Mouse (Mus musculus): ENCODE data around the gene Nr3c2. TPM values are rescaled to one million over a fixed set of nuclear protein-coding genes. Genes with fewer than 3 reads are reported as not detected.

Gene Nr3c2
- total and polyA plus RNA-seq, 2 experiments from 2014 or later: 5.7 to 6.0 TPM

DNA sequence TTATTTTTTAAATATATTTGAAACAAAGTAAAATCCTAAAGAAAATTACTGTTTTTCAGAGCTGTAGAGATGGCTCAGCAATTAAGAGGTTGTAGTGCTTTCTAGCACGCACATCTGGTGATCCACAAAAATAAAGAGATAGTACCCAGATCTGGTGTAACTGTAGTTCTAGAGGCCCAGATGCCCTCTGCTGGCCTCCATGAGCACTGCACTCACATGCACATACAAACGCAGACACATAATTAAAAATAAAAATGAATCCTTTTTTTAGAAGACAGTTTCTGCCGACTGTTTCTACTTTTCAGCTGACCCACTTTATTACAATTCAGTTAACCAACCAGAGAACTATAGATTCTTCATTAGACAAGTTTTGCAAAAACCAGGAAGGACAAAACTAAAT lies 117.5 kb downstream of the Nr3c2 start:
- no peak overlapping the region for H3K4me3 ChIP-seq (ENCODE audit: low read depth, low read length)
- WGBS: 96% methylated on average over 3 of the region's 3 CpGs
- H3K9me3 ChIP-seq (ENCODE audit: low read length): no peaks in the 10 kb centered on the region
- H3K27me3 ChIP-seq (ENCODE audit: insufficient read depth, low read length): no peaks in the 10 kb centered on the region
- no peak for ATAC-seq (ENCODE audit: low FRiP score)
- 0 out of 2 replicates have a peak, but pooled peaks have one; percentile 34 for TF ChIP-seq CTCF (IDR thresholded peaks at IDR 0.05)
- H3K27ac ChIP-seq (ENCODE audit: low read depth, low read length): no peak overlapping the region
- H3K4me2 ChIP-seq (ENCODE audit: low read depth, low read length, poor library complexity, severe bottlenecking): no peak overlapping the region
- no peak overlapping the region for H3K9ac ChIP-seq (replicated peaks; ENCODE audit: low read length, poor library complexity, severe bottlenecking)
- DNase-seq (ENCODE audit: low spot score): no peak
- H3K4me1 ChIP-seq (ENCODE audit: insufficient read depth, low read length): no peaks in the 10 kb centered on the region
- no peaks in the 10 kb centered on the region for H3K36me3 ChIP-seq (ENCODE audit: insufficient read depth, low read length)

DNA sequence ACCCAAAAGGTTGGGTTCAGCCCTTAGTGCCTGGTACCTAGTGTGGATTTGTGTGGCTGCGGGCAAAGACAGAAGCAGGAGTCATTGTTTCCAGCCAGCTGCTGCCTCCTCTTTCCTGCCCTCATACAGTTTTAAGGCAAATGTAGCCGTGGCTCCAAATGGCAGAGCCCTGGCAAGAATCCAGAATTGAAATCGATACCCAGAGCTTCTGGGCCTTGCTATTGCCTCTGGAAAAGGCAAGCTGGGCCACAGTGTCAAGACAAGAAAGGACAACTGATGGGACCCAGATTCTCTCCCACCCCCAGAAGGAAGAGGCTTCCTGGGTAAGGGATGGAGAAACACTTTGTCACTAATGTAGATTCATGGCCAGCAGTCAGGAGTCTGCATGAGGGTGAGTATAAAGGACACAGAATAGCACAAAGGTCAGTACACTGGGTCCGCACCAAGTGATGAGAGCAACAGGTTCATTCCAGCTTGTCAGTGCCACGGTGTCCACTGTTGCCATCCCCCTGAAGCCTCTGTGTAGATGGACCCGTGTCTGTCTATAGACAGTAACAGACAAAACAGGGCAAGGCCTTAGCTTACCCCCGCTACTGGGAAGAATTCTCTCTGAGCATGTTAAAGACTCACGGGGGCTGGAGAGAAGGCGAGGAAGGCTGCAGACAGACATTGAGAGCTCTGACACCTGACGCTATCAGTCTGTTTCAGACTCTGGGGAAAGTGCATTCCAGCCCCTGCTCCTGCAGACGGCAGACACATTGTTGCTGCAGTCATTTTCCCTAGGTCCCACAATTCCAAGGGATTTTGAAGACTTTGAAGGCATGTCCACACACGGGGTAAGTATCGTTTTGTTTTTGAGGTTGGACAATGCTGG lies 124.8 kb downstream of the Nr3c2 start:
- DNase-seq (ENCODE audit: low spot score) (no peak), ATAC-seq (ENCODE audit: low FRiP score) (no peak)
- H3K9me3 ChIP-seq (ENCODE audit: low read length): no peaks in the 10 kb centered on the region
- H3K9ac ChIP-seq (replicated peaks; ENCODE audit: low read length, poor library complexity, severe bottlenecking): no peak overlapping the region
- H3K36me3 ChIP-seq (ENCODE audit: insufficient read depth, low read length): no peaks in the 10 kb centered on the region
- H3K27me3 ChIP-seq (ENCODE audit: insufficient read depth, low read length): no peaks in the 10 kb centered on the region
- WGBS: 83% methylated on average over 13 of the region's 13 CpGs
- no peak overlapping the region for H3K4me3 ChIP-seq (ENCODE audit: low read depth, low read length)
- no peak for TF ChIP-seq CTCF (IDR thresholded peaks at IDR 0.05)
- H3K27ac ChIP-seq (ENCODE audit: low read depth, low read length): no peak overlapping the region
- H3K4me2 ChIP-seq (ENCODE audit: low read depth, low read length, poor library complexity, severe bottlenecking): no peak overlapping the region
- H3K4me1 ChIP-seq (ENCODE audit: insufficient read depth, low read length): no peaks in the 10 kb centered on the region

DNA sequence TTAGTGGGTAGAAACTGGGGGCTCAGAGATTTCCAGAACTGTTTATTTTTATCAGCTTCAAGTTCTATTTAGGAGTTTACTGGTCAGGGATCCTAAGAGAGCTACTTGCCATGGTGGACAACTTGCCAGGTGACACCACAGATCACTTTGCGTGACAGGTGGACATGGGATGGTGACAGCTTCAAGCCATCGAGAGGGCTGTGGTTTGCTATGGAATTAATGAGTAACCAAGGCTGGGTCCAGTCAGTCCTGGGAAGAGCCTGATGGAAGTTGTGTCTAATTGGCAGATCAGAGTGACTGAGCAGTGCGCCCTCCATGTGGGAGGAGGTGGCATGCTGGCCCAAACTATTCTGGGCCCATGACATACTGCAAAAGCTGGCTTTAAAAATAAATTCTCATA lies 132.0 kb downstream of the Nr3c2 start:
- WGBS: 97% methylated on average over 3 of the region's 3 CpGs
- TF ChIP-seq CTCF (IDR thresholded peaks at IDR 0.05): no peak
- DNase-seq (ENCODE audit: low spot score): no peak

DNA sequence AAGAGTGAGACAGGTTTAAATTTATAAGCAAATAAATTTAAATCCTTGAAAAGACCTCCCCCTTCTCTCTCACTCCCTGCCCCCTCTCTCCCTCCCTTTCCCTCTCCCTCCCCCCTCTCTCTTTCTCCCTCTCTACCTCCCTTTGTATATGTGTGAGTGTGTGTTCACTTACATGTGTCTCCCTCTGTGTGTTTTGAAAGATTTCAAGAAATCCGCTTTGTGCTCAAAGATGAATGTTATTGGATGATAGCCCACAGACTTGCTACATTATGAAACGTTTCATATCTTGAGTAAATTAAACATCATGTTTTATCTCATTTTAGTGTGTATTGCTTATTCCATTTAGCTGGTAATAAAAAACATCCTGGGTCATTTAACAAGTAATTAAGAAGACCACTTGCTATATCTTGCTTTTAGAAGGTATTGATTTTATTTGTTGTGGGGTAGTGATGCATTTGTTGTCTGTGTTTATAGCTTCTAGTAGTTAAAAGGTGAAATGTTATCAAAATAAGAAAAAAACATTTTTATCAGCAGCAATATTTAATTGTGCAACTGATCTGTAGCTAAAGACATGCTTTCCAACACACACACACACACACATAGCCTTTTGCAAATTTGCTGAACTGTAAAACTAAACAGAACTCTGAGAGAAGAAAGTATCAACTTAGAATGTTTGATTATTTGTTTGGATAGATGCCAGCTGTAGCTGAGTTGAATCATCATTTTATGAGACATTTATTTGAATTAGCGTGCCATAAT lies 134.6 kb downstream of the Nr3c2 start:
- Histone ChIP-seq H3K27me3 (ENCODE audit: insufficient read depth, low read length) (no peaks in the 10 kb centered on the region), H3K27ac (ENCODE audit: low read depth, low read length) (no peak overlapping the region), H3K4me1 (ENCODE audit: insufficient read depth, low read length) (no peaks in the 10 kb centered on the region), H3K4me3 (ENCODE audit: low read depth, low read length) (no peak overlapping the region), H3K4me2 (ENCODE audit: low read depth, low read length, poor library complexity, severe bottlenecking) (no peak overlapping the region), H3K36me3 (ENCODE audit: insufficient read depth, low read length) (no peaks in the 10 kb centered on the region), H3K9ac (replicated peaks; ENCODE audit: low read length, poor library complexity, severe bottlenecking) (no peak overlapping the region), H3K9me3 (ENCODE audit: low read length) (no peaks in the 10 kb centered on the region)
- no peak for TF ChIP-seq CTCF (IDR thresholded peaks at IDR 0.05)
- WGBS: 75% methylated on average over 3 of the region's 3 CpGs
- no peak for DNase-seq (ENCODE audit: low spot score)
- no peak for ATAC-seq (ENCODE audit: low FRiP score)

More for the DNA sequence above, 132.0 kb downstream of the Nr3c2 start:
- no peak overlapping the region for H3K4me2 ChIP-seq (ENCODE audit: low read depth, low read length, poor library complexity, severe bottlenecking)
- H3K9ac ChIP-seq (replicated peaks; ENCODE audit: low read length, poor library complexity, severe bottlenecking): no peak overlapping the region
- no peaks in the 10 kb centered on the region for H3K9me3 ChIP-seq (ENCODE audit: low read length)
- H3K4me3 ChIP-seq (ENCODE audit: low read depth, low read length): no peak overlapping the region
- ATAC-seq (ENCODE audit: low FRiP score): no peak; the same call in 1 of the 2 replicates
- H3K27ac ChIP-seq (ENCODE audit: low read depth, low read length): no peak overlapping the region
- no peaks in the 10 kb centered on the region for H3K27me3 ChIP-seq (ENCODE audit: insufficient read depth, low read length)
- no peaks in the 10 kb centered on the region for H3K4me1 ChIP-seq (ENCODE audit: insufficient read depth, low read length)
- no peaks in the 10 kb centered on the region for H3K36me3 ChIP-seq (ENCODE audit: insufficient read depth, low read length)

DNA sequence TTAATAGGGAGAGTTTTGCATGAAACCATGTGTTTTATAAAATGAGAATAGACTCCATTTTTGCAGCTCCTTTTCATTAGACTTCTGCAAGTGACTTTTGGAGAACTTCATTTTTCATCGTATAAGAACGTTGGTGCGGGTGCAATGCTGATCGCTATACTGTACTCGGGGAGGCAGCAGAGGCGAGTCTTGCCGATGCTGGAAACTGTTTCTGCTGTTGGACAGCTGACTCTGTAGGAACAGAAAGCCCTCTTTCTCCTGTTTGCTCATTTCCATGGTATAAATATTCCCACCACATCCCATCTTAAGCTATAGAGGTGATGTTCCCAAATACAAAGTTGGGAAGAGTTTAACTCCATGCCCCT lies 135.2 kb downstream of the Nr3c2 start:
- Histone ChIP-seq H3K4me1 (ENCODE audit: insufficient read depth, low read length) (no peaks in the 10 kb centered on the region), H3K9ac (replicated peaks; ENCODE audit: low read length, poor library complexity, severe bottlenecking) (no peak overlapping the region), H3K4me3 (ENCODE audit: low read depth, low read length) (no peak overlapping the region), H3K36me3 (ENCODE audit: insufficient read depth, low read length) (no peaks in the 10 kb centered on the region), H3K4me2 (ENCODE audit: low read depth, low read length, poor library complexity, severe bottlenecking) (no peak overlapping the region), H3K9me3 (ENCODE audit: low read length) (no peaks in the 10 kb centered on the region), H3K27me3 (ENCODE audit: insufficient read depth, low read length) (no peaks in the 10 kb centered on the region), H3K27ac (ENCODE audit: low read depth, low read length) (no peak overlapping the region)
- DNase-seq (ENCODE audit: low spot score) (no peak), ATAC-seq (ENCODE audit: low FRiP score) (no peak)
- WGBS: 94% methylated on average over 7 of the region's 7 CpGs
- TF ChIP-seq CTCF (IDR thresholded peaks at IDR 0.05): no peak

DNA sequence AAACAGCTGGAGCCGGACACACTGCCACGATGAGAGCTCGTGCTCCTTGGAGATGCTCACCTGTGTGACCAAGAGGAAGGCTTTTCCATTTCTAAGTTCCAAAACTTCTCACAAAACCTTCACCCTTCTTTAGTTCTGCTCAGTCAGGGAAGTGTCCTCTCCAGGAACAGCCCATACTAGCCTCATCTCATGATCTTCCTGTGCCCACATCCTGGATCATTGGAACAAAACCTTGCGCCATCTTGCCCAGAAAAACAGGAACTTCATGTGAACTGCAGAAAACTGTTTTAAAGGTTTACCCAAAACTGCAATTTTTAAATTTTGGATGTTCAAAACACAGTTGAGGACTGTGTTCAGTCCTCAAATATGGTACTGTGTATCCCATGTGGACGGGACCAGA lies 142.0 kb downstream of the Nr3c2 start:
- no peaks in the 10 kb centered on the region for H3K36me3 ChIP-seq (ENCODE audit: insufficient read depth, low read length)
- H3K27me3 ChIP-seq (ENCODE audit: insufficient read depth, low read length): no peaks in the 10 kb centered on the region
- H3K4me3 ChIP-seq (ENCODE audit: low read depth, low read length): no peak overlapping the region
- no peak for TF ChIP-seq CTCF (IDR thresholded peaks at IDR 0.05)
- no peak overlapping the region for H3K27ac ChIP-seq (ENCODE audit: low read depth, low read length)
- no peaks in the 10 kb centered on the region for H3K4me1 ChIP-seq (ENCODE audit: insufficient read depth, low read length)
- DNase-seq (ENCODE audit: low spot score): no peak
- 93% methylated on average over 5 of the region's 5 CpGs for WGBS
- no peak for ATAC-seq (ENCODE audit: low FRiP score)
- no peak overlapping the region for H3K9ac ChIP-seq (replicated peaks; ENCODE audit: low read length, poor library complexity, severe bottlenecking)
- no peaks in the 10 kb centered on the region for H3K9me3 ChIP-seq (ENCODE audit: low read length)
- no peak overlapping the region for H3K4me2 ChIP-seq (ENCODE audit: low read depth, low read length, poor library complexity, severe bottlenecking)

Data from midbrain, postnatal 0 days (tissue).